Mouse (Mus musculus) liver, embryonic 14.5 days (tissue): ENCODE measurements around the gene Ankrd44. TPM values are rescaled to one million over a fixed set of nuclear protein-coding genes. Genes with fewer than 3 reads are reported as not detected.

ENCODE experiments used
- ATAC-seq: fragments of 200-750 bp; cut with Nextera tagmentation; 2 replicates; pipeline ENCODE4 v1.8.0; 2017; ENCODE audit warnings: moderate number of reproducible peaks, mild to moderate bottlenecking, moderate library complexity; ENCODE audit not compliant: insufficient read depth
- DNase-seq, 3 experiments: peaks; one replicate each; pipeline ENCODE4 v3.0.0-alpha.2; 2012 to 2013; ENCODE audit warnings: low read depth in 3 of 3, low spot score in 3 of 3
- H3K27ac ChIP-seq: fragments of 300-500 bp; sonication (generic); 2 replicates; pipeline ENCODE4 v1.5.1; 2014; ENCODE audit warnings: moderate library complexity, mild to moderate bottlenecking, control low read depth, inconsistent platforms
- H3K27me3 ChIP-seq: fragments of 300-500 bp; sonication (generic); 2 replicates; pipeline ENCODE4 v1.6.1; 2014; ENCODE audit warnings: mild to moderate bottlenecking, low read length, moderate library complexity; ENCODE audit not compliant: control insufficient read depth, insufficient read depth
- H3K36me3 ChIP-seq: fragments of 300-500 bp; sonication (generic); replicated peaks from 2 replicates; pipeline ENCODE4 v1.6.1; 2014; ENCODE audit warnings: low read depth; ENCODE audit not compliant: control insufficient read depth, insufficient read depth
- H3K4me1 ChIP-seq, 2 experiments: fragments of 200-500 bp in 1 of 2; fragments of 300-500 bp in 1 of 2; sonication (generic) in 1 of 2; replicated peaks; 2 replicates each; pipeline ENCODE4 v1.6.1; 2012 to 2014; ENCODE audit warnings: antibody characterized with exemption in 1 of 2, inconsistent platforms in 1 of 2, low read length in 1 of 2; ENCODE audit not compliant: control insufficient read depth in 2 of 2, insufficient read depth in 2 of 2
- H3K4me2 ChIP-seq: fragments of 300-500 bp; sonication (generic); 2 replicates; pipeline ENCODE4 v1.6.1; 2014; ENCODE audit warnings: low read depth, mild to moderate bottlenecking, control low read depth, moderate library complexity
- H3K4me3 ChIP-seq, 2 experiments: fragments of 200-500 bp in 1 of 2; fragments of 300-500 bp in 1 of 2; sonication (generic) in 1 of 2; 2 replicates each; pipeline ENCODE4 v1.5.1; 2012 to 2014; ENCODE audit warnings: low read depth in 2 of 2, low read length in 2 of 2, mild to moderate bottlenecking in 2 of 2, control low read depth in 1 of 2, inconsistent platforms in 1 of 2, moderate library complexity in 1 of 2; ENCODE audit not compliant: insufficient read depth in 1 of 2
- H3K9ac ChIP-seq: fragments of 300-500 bp; sonication (generic); replicated peaks from 2 replicates; pipeline ENCODE4 v1.6.1; 2014; ENCODE audit warnings: mild to moderate bottlenecking, control low read depth, moderate library complexity
- H3K9me3 ChIP-seq: fragments of 300-500 bp; sonication (generic); 2 replicates; pipeline ENCODE4 v1.6.1; 2016; ENCODE audit warnings: low read length, mixed read lengths; ENCODE audit not compliant: control insufficient read depth
- CTCF ChIP-seq: IDR thresholded peaks from 2 replicates; pipeline ENCODE4 v1.5.1; 2016; ENCODE audit warnings: antibody characterized with exemption, low read depth, control low read depth
- EP300 ChIP-seq: IDR thresholded peaks from 2 replicates; pipeline ENCODE4 v1.6.1; 2016; ENCODE audit warnings: antibody characterized with exemption, low read depth
- whole genome bisulfite sequencing: fragments of 180-500 bp; shearing (Covaris S2); extraction: QIAGEN DNeasy Blood & Tissue Kit; methylation state at CpG from one replicate; pipeline ENCODE4 v1.1.7; 2014; ENCODE audit not compliant: insufficient replicate concordance; 5-methylcytosine and 5-hydroxymethylcytosine counted together
- polyA plus RNA-seq, 2 experiments: library from polyadenylated mRNA; depleted of rRNA in 1 of 2; stranded (reverse) in 1 of 2; unstranded in 1 of 2; fragments of >200 nt; fragmentation: Nextera tagmentation in 1 of 2; extraction: Ambion mirVana in 1 of 2; gene quantifications; 2 replicates each; pipeline versions ENCODE4 v1.2.1 to v1.2.3; 2012 to 2014

Ankrd44 gene
- polyA plus RNA-seq, 2 experiments, result 4.2 to 6.1 TPM

GRCm38 (mm10) chr1:54908786-54909185 is 17.4 kb downstream of the Ankrd44 start:
- DNase-seq, result no peak
- TF ChIP-seq CTCF, result no peak
- no peak for TF ChIP-seq EP300
- H3K27me3 ChIP-seq, result no peaks in the 10 kb centered on the region
- no peaks in the 10 kb centered on the region for H3K36me3 ChIP-seq
- ATAC-seq, result no peak
- no peak overlapping the region for H3K9ac ChIP-seq
- WGBS, result 67% methylated on average over 3 of the region's 3 CpGs
- peaks cover 0 to 13% of the 10 kb centered on the region in 2 experiments; a peak in 2 of 4 replicates for H3K4me1 ChIP-seq
- no peak overlapping the region for H3K27ac ChIP-seq
- H3K4me3 ChIP-seq, result no peak overlapping the region
- no peaks in the 10 kb centered on the region for H3K9me3 ChIP-seq
- H3K4me2 ChIP-seq, result no peak overlapping the region

DNA sequence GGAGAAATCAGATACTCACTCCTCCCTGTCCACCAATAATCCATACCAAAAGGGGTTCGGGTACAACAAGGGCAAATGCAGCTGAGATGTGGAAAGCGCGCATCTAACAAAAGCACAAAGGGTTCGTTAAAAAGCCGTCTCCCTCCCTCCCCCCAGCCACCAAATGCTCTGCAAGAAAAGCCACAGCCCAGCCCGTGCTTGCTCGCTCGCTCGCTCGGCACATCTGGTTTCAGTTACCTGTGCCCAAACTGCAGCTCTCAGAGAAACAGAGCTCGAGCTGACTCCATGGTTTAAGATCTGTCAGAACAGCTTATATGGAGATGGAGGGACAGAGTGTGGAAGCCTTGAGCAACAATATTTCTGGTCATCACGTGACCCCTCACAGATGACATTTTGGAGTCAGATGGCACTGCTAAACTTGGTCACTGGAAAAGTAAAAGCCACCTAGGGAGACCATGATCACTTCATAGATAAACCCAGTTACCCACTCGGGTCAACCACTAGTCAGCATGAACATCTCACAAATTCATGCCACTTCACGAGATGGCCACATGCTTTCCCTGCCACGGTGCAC is 19.0 kb downstream of the Ankrd44 start:
- H3K4me3 ChIP-seq, result no peak overlapping the region
- no peak for TF ChIP-seq CTCF
- H3K9me3 ChIP-seq, result no peaks in the 10 kb centered on the region
- no peaks in the 10 kb centered on the region for H3K36me3 ChIP-seq
- no peak overlapping the region for H3K27ac ChIP-seq
- no peak overlapping the region for H3K9ac ChIP-seq
- no peaks in the 10 kb centered on the region for H3K27me3 ChIP-seq
- 45% methylated on average over 15 of the region's 15 CpGs for WGBS
- peaks cover 0 to 7% of the 10 kb centered on the region in 2 experiments; a peak in 2 of 4 replicates for H3K4me1 ChIP-seq
- ATAC-seq (no peak), DNase-seq (no peak)
- H3K4me2 ChIP-seq, result no peak overlapping the region

DNA sequence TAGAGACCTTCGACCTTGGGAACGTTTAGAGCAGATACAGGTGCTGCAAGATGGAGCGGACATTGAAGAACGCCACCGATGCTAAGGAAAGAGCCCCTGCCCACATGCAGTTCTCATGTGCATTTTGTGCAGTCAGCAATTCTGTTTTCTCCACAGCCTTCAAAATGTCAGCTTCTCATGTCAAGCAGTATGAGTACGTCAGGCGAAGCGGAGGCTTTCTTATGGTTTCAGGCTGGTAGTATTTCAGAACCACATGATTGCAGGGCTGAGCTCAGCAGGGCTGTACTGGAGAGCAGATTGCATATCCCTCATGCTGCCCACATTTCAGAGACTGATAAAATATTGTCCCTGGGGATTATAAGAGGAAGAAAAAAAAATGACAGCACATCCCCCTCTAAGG is 19.9 kb downstream of the Ankrd44 start:
- ATAC-seq (no peak), DNase-seq (no peak)
- Histone ChIP-seq H3K4me1 (peaks cover 0 to 6% of the 10 kb centered on the region in 2 experiments; a peak in 2 of 4 replicates), H3K27me3 (no peaks in the 10 kb centered on the region), H3K9ac (no peak overlapping the region), H3K36me3 (no peaks in the 10 kb centered on the region), H3K4me2 (no peak overlapping the region), H3K9me3 (no peaks in the 10 kb centered on the region), H3K27ac (no peak overlapping the region), H3K4me3 (no peak overlapping the region)
- 79% methylated on average over 8 of the region's 8 CpGs for WGBS
- TF ChIP-seq CTCF, result no peak
- TF ChIP-seq EP300, result no peak

DNA sequence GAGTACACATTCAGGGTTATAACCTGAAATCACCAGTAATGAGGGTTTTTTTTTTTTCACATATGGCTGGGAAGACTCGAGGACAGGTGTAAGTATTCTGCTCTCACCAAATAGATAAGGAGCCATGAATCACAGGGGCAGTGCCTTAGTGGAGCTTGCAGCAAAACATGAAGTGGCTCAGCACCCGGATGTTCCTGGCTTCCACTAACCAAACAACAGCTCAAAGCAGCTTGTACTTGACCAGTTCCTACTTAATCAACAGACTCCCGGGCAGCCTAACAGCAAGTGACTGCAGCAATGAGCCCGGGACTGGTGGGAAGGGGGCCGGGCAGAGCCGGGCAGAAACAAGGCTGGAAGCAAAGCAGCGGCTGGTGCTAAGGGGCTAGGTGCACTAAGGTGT is 20.6 kb downstream of the Ankrd44 start:
- Histone ChIP-seq H3K4me3 (no peak overlapping the region), H3K9ac (no peak overlapping the region), H3K36me3 (no peaks in the 10 kb centered on the region), H3K27me3 (no peaks in the 10 kb centered on the region), H3K27ac (no peak overlapping the region), H3K4me2 (no peak overlapping the region), H3K4me1 (peaks cover 0 to 2% of the 10 kb centered on the region in 2 experiments; a peak in 2 of 4 replicates), H3K9me3 (no peaks in the 10 kb centered on the region)
- DNase-seq (no peak), ATAC-seq (no peak)
- WGBS, result 49% methylated on average over 7 of the region's 7 CpGs
- TF ChIP-seq EP300 (no peak), CTCF (no peak)

DNA sequence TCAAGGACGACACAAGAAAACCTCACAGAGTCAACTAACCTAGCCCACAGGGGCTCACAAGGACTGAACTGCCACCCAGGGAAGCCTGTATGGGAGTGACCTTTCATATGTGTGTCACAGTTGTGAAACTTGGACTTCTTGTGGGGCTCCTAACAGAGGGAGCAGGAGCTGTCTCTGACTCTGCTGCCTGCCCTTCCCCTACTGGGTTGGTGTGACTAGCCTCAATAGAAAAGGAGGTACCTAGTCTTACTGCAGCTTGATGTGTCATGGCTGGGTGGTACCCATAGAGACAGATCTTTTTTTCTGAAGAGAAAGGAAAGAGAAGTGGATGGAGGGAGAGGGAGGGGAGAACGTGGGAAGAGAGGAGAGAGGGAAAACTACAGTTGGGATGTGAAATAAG is 22.0 kb downstream of the Ankrd44 start:
- H3K4me3 ChIP-seq, result no peak overlapping the region
- H3K27me3 ChIP-seq, result no peaks in the 10 kb centered on the region
- ATAC-seq (no peak), DNase-seq (no peak)
- H3K36me3 ChIP-seq, result no peaks in the 10 kb centered on the region
- H3K9ac ChIP-seq, result no peak overlapping the region
- TF ChIP-seq EP300, result no peak
- TF ChIP-seq CTCF, result no peak
- WGBS, result 45% methylated on average over 2 of the region's 2 CpGs
- no peaks in the 10 kb centered on the region for H3K9me3 ChIP-seq
- no peak overlapping the region for H3K27ac ChIP-seq
- no peak overlapping the region for H3K4me2 ChIP-seq
- H3K4me1 ChIP-seq, result peaks cover 0 to 2% of the 10 kb centered on the region in 2 experiments; a peak in 1 of 4 replicates
